Mouse (Mus musculus): ENCODE results near the gene Ccdc34.

Gene Ccdc34

GRCm38 (mm10) chr2:109993404-109993803 is 24.2 kb upstream of the Ccdc34 start:
- in situ Hi-C loops (cut with MboI, MseI), result no loop called here

- in situ Hi-C loops (cut with MboI, MseI), result no loop called here
Observed at GRCm38 (mm10) chr2:109995061-109995460, 22.6 kb upstream of the Ccdc34 start.

GRCm38 (mm10) chr2:109996411-109996810 is 21.2 kb upstream of the Ccdc34 start:
- in situ Hi-C loops (cut with MboI, MseI), result no loop called here

GRCm38 (mm10) chr2:110004668-110005067 is 12.9 kb upstream of the Ccdc34 start:
- in situ Hi-C loops (cut with MboI, MseI), result loop anchor here (25.0 kb wide), 1 partner anchor 717 kb away; the partner anchor contains the start of genes Kif18a and Mettl15

GRCm38 (mm10) chr2:110005164-110005563 is 12.5 kb upstream of the Ccdc34 start:
- in situ Hi-C loops (cut with MboI, MseI), result loop anchor here (25.0 kb wide), 1 partner anchor 718 kb away; the partner anchor contains the start of genes Kif18a and Mettl15

- in situ Hi-C loops (cut with MboI, MseI), result loop anchor here (25.0 kb wide), 1 partner anchor 718 kb away; the partner anchor contains the start of genes Kif18a and Mettl15
Observed at GRCm38 (mm10) chr2:110005596-110006239, 11.9 kb upstream of the Ccdc34 start.

GRCm38 (mm10) chr2:110007423-110008267 is 10.0 kb upstream of the Ccdc34 start:
- in situ Hi-C loops (cut with MboI, MseI), result loop anchor here (25.0 kb wide), 1 partner anchor 720 kb away; the partner anchor contains the start of genes Kif18a and Mettl15

- in situ Hi-C loops (cut with MboI, MseI), result loop anchor here (25.0 kb wide), 1 partner anchor 722 kb away; the partner anchor contains the start of genes Kif18a and Mettl15
Observed at GRCm38 (mm10) chr2:110009449-110009848, 8.2 kb upstream of the Ccdc34 start.

- in situ Hi-C loops (cut with MboI, MseI), result loop anchor here (25.0 kb wide), 1 partner anchor 725 kb away; the partner anchor contains the start of genes Kif18a and Mettl15
Observed at GRCm38 (mm10) chr2:110012184-110012725, 5.4 kb upstream of the Ccdc34 start.

GRCm38 (mm10) chr2:110017087-110017486 is 530 bp upstream of the Ccdc34 start:
- in situ Hi-C loops (cut with MboI, MseI), result loop anchor here (25.0 kb wide), 1 partner anchor 730 kb away; the partner anchor contains the start of genes Kif18a and Mettl15

GRCm38 (mm10) chr2:110019656-110020055 is 2.0 kb downstream of the Ccdc34 start:
- in situ Hi-C loops (cut with MboI, MseI), result loop anchor here (25.0 kb wide), 1 partner anchor 732 kb away; the partner anchor contains the start of genes Kif18a and Mettl15

GRCm38 (mm10) chr2:110020430-110020829 is 2.8 kb downstream of the Ccdc34 start:
- in situ Hi-C loops (cut with MboI, MseI), result loop anchor here (25.0 kb wide), 1 partner anchor 733 kb away; the partner anchor contains the start of genes Kif18a and Mettl15

- in situ Hi-C loops (cut with MboI, MseI), result no loop called here
Observed at GRCm38 (mm10) chr2:110036265-110036664, 18.6 kb downstream of the Ccdc34 start.

GRCm38 (mm10) chr2:110036665-110037064 is 19.0 kb downstream of the Ccdc34 start:
- in situ Hi-C loops (cut with MboI, MseI), result no loop called here

GRCm38 (mm10) chr2:110037221-110037620 is 19.6 kb downstream of the Ccdc34 start:
- in situ Hi-C loops (cut with MboI, MseI), result no loop called here

GRCm38 (mm10) chr2:110038341-110038740 is 20.7 kb downstream of the Ccdc34 start:
- in situ Hi-C loops (cut with MboI, MseI), result no loop called here

- in situ Hi-C loops (cut with MboI, MseI), result loop anchor here (10.0 kb wide), 1 partner anchor 1068 kb away; no protein-coding TSS in a partner anchor
Observed at GRCm38 (mm10) chr2:110042861-110043760, 25.5 kb downstream of the Ccdc34 start.

GRCm38 (mm10) chr2:110058424-110058823 is 40.8 kb downstream of the Ccdc34 start:
- in situ Hi-C loops (cut with MboI, MseI), result no loop called here

- in situ Hi-C loops (cut with MboI, MseI), result no loop called here
Observed at GRCm38 (mm10) chr2:110063131-110063530, 45.5 kb downstream of the Ccdc34 start.

- in situ Hi-C loops (cut with MboI, MseI), result no loop called here
Observed at GRCm38 (mm10) chr2:110068916-110069315, 51.3 kb downstream of the Ccdc34 start.

GRCm38 (mm10) chr2:110073023-110073422 is 55.4 kb downstream of the Ccdc34 start:
- in situ Hi-C loops (cut with MboI, MseI), result no loop called here
